Mouse (Mus musculus) neural tube, embryonic 11.5 days (tissue): ENCODE results near the gene 5330417C22Rik. TPM values are rescaled to one million over a fixed set of nuclear protein-coding genes. Genes with fewer than 3 reads are reported as not detected.

ENCODE experiments used
- ATAC-seq: fragments of 200-750 bp; cut with Nextera tagmentation; 2 replicates; pipeline ENCODE4 v1.8.0; 2017; ENCODE audit warnings: moderate number of reproducible peaks, mild to moderate bottlenecking, moderate TSS enrichment, moderate library complexity; ENCODE audit not compliant: insufficient read depth, low FRiP score, low TSS enrichment
- DNase-seq: peaks from one replicate; pipeline ENCODE4 v3.0.0-alpha.2; 2015; ENCODE audit warnings: low spot score
- H3K27ac ChIP-seq: fragments of 300-500 bp; sonication (generic); 2 replicates; pipeline ENCODE4 v1.5.1; 2014; ENCODE audit warnings: low read depth, mild to moderate bottlenecking, low read length
- H3K27me3 ChIP-seq: fragments of 300-500 bp; sonication (generic); 2 replicates; pipeline ENCODE4 v1.6.1; 2014; ENCODE audit warnings: mild to moderate bottlenecking, low read length, mixed read lengths; ENCODE audit not compliant: control insufficient read depth, insufficient read depth
- H3K36me3 ChIP-seq: fragments of 300-500 bp; sonication (generic); 2 replicates; pipeline ENCODE4 v1.6.1; 2014; ENCODE audit warnings: mild to moderate bottlenecking, low read length, moderate library complexity, mixed read lengths; ENCODE audit not compliant: control insufficient read depth, insufficient read depth
- H3K4me1 ChIP-seq: fragments of 300-500 bp; sonication (generic); 2 replicates; pipeline ENCODE4 v1.6.1; 2014; ENCODE audit warnings: low read length, mixed read lengths; ENCODE audit not compliant: control insufficient read depth, insufficient read depth
- H3K4me2 ChIP-seq: fragments of 300-500 bp; sonication (generic); 2 replicates; pipeline ENCODE4 v1.6.1; 2014; ENCODE audit warnings: low read depth, mild to moderate bottlenecking, moderate library complexity
- H3K4me3 ChIP-seq: fragments of 300-500 bp; sonication (generic); 2 replicates; pipeline ENCODE4 v1.5.1; 2014; ENCODE audit warnings: low read depth, low read length
- H3K9ac ChIP-seq: fragments of 300-500 bp; sonication (generic); 2 replicates; pipeline ENCODE4 v1.6.1; 2014; ENCODE audit warnings: mild to moderate bottlenecking, low read length
- H3K9me3 ChIP-seq: fragments of 300-500 bp; sonication (generic); 2 replicates; pipeline ENCODE4 v1.6.1; 2016; ENCODE audit warnings: low read length; ENCODE audit not compliant: control insufficient read depth
- WGBS: fragments of 180-500 bp; shearing (Covaris S2); extraction: QIAGEN DNeasy Blood & Tissue Kit; methylation state at CpG from one replicate; pipeline ENCODE4 v1.1.7; 2014; 5-methylcytosine and 5-hydroxymethylcytosine counted together
- polyA plus RNA-seq: library from polyadenylated mRNA; unstranded; fragments of >200 nt; fragmentation: Nextera tagmentation; extraction: Ambion mirVana; gene quantifications from 2 replicates; pipeline ENCODE4 v1.2.1, GENCODE M21; 2014

5330417C22Rik gene
- polyA plus RNA-seq, 1 experiment from 2014 or later: 1.8 TPM

- Histone ChIP-seq H3K4me1 (peaks cover 8% of the 10 kb centered on the region), H3K9ac (no peak overlapping the region), H3K4me2 (no peak overlapping the region), H3K27ac (peak overlapping the region; percentile 86), H3K4me3 (no peak overlapping the region), H3K9me3 (no peaks in the 10 kb centered on the region), H3K36me3 (no peaks in the 10 kb centered on the region), H3K27me3 (no peaks in the 10 kb centered on the region)
- ATAC-seq (peak; percentile 61), DNase-seq (peak; percentile 64)
- 31% methylated on average over 15 of the region's 15 CpGs for WGBS
Observed at GRCm38 (mm10) chr3:108567990-108568877, 31.9 kb upstream of the 5330417C22Rik start.

- Histone ChIP-seq H3K36me3 (peaks cover 3% of the 10 kb centered on the region; the same call in 1 of the 2 replicates), H3K9me3 (no peaks in the 10 kb centered on the region), H3K4me3 (no peak overlapping the region), H3K4me1 (peaks cover 13% of the 10 kb centered on the region), H3K9ac (0 out of 2 replicates have a peak overlapping the region, but pooled peaks have one; percentile 48), H3K27me3 (no peaks in the 10 kb centered on the region), H3K27ac (peak overlapping the region; percentile 78; the same call in 1 of the 2 replicates), H3K4me2 (peak overlapping the region; percentile 70)
- DNase-seq (peak; percentile 85), ATAC-seq (no peak)
- WGBS: 12% methylated on average over 4 of the region's 4 CpGs
Observed at GRCm38 (mm10) chr3:108563309-108563708, 27.0 kb upstream of the 5330417C22Rik start.

GRCm38 (mm10) chr3:108562777-108563271, 26.5 kb upstream of the 5330417C22Rik start:
- Histone ChIP-seq H3K9me3 (no peaks in the 10 kb centered on the region), H3K4me3 (peak overlapping the region; percentile 76), H3K4me2 (peak overlapping the region; percentile 70), H3K27ac (peak overlapping the region; percentile 78), H3K27me3 (no peaks in the 10 kb centered on the region), H3K4me1 (peaks cover 13% of the 10 kb centered on the region), H3K9ac (peak overlapping the region; percentile 48; the same call in 1 of the 2 replicates), H3K36me3 (peaks cover 3% of the 10 kb centered on the region; the same call in 1 of the 2 replicates)
- ATAC-seq (peak; percentile 66), DNase-seq (peak; percentile 21)
- 14% methylated on average over 15 of the region's 15 CpGs for WGBS

- Histone ChIP-seq H3K4me3 (peak within 1 kb of the TSS; percentile 76), H3K9me3 (no peaks in the 10 kb centered on the region), H3K36me3 (peaks cover 3% of the 10 kb centered on the region; the same call in 1 of the 2 replicates), H3K27ac (peak within 1 kb of the TSS; percentile 78), H3K9ac (peak within 1 kb of the TSS; percentile 81), H3K27me3 (no peaks in the 10 kb centered on the region), H3K4me1 (peaks cover 13% of the 10 kb centered on the region), H3K4me2 (peak within 1 kb of the TSS; percentile 70)
- ATAC-seq (peak; percentile 95), DNase-seq (peak; percentile 97)
- under 1% methylated on average over 45 of the region's 45 CpGs for WGBS
Observed at GRCm38 (mm10) chr3:108562133-108562730, 25.9 kb upstream of the 5330417C22Rik start, which contains the start of gene Tmem167b. Tmem167b (minus strand) TSS chr3:108562466.

GRCm38 (mm10) chr3:108557888-108558287, 21.6 kb upstream of the 5330417C22Rik start:
- Histone ChIP-seq H3K9ac (no peak overlapping the region), H3K4me2 (no peak overlapping the region), H3K4me3 (no peak overlapping the region), H3K9me3 (no peaks in the 10 kb centered on the region), H3K27ac (no peak overlapping the region), H3K27me3 (no peaks in the 10 kb centered on the region), H3K4me1 (peaks cover 10% of the 10 kb centered on the region), H3K36me3 (peaks cover 3% of the 10 kb centered on the region; the same call in 1 of the 2 replicates)
- ATAC-seq: no peak
- DNase-seq: no peak
- 93% methylated on average over 4 of the region's 4 CpGs for WGBS

- no peaks in the 10 kb centered on the region for H3K27me3 ChIP-seq
- H3K4me2 ChIP-seq: peak overlapping the region; percentile 53
- H3K9ac ChIP-seq: peak overlapping the region; percentile 87
- H3K4me1 ChIP-seq: no peaks in the 10 kb centered on the region
- no peaks in the 10 kb centered on the region for H3K9me3 ChIP-seq
- DNase-seq (peak; percentile 93), ATAC-seq (peak; percentile 95)
- 17% methylated on average over 22 of the region's 22 CpGs for WGBS
- peak overlapping the region; percentile 89 for H3K27ac ChIP-seq
- H3K36me3 ChIP-seq: peaks cover 3% of the 10 kb centered on the region; the same call in 1 of the 2 replicates
- peak overlapping the region; percentile 79 for H3K4me3 ChIP-seq
Observed at GRCm38 (mm10) chr3:108554587-108555312, 18.4 kb upstream of the 5330417C22Rik start.

- Histone ChIP-seq H3K27me3 (no peaks in the 10 kb centered on the region), H3K27ac (peak overlapping the region; percentile 89), H3K4me1 (no peaks in the 10 kb centered on the region), H3K9ac (peak overlapping the region; percentile 87), H3K4me3 (peak overlapping the region; percentile 79), H3K9me3 (no peaks in the 10 kb centered on the region), H3K36me3 (peaks cover 3% of the 10 kb centered on the region; the same call in 1 of the 2 replicates), H3K4me2 (peak overlapping the region; percentile 53)
- DNase-seq: no peak
- under 1% methylated on average over 42 of the region's 42 CpGs for WGBS
- peak; percentile 75 for ATAC-seq
Observed at GRCm38 (mm10) chr3:108554111-108554561, 17.8 kb upstream of the 5330417C22Rik start.

GRCm38 (mm10) chr3:108542299-108542698, 6.0 kb upstream of the 5330417C22Rik start:
- Histone ChIP-seq H3K9me3 (no peaks in the 10 kb centered on the region), H3K4me3 (no peak overlapping the region), H3K4me2 (no peak overlapping the region), H3K4me1 (no peaks in the 10 kb centered on the region), H3K27me3 (no peaks in the 10 kb centered on the region), H3K9ac (no peak overlapping the region), H3K36me3 (no peaks in the 10 kb centered on the region), H3K27ac (no peak overlapping the region)
- ATAC-seq: no peak
- no peak for DNase-seq
- WGBS: 84% methylated on average over 11 of the region's 11 CpGs
